8 mouse cellular contexts compared by ENCODE assay signal in the genomic region with DNA sequence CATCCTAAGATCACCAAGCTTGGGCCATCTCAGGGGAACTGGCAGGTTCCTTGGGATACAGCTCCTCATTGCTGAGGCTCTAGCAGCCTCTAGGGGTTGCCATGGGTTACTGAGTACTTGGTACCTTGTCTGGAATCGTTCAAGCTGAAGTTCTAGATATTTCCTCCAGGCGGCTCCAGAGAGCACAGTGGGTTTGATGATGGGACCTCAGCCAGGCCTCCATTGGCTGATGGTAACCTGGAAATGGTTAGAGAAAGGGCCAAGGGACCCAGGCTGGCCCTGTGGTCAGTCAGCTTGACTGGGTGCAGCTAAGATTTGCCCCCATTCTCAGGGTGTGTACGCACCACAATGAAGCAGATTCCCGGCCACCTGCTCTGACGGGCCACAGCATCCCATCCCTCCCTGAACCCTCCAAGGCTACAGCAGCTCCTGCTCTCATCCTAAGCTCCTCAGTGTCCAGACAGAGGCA.
A peak's percentile ranks its signal among the peaks of the same experiment; 100 is the strongest.
DNase-seq lines count a peak whose midpoint lies in the region; ATAC-seq and TF ChIP-seq lines count a peak whose summit lies in the region.

No protein-coding gene starts in this region.

- H3K4me2 ChIP-seq in heart, embryonic 13.5 days = no peak overlapping the region
- no peak overlapping the region for H3K4me2 ChIP-seq in kidney, embryonic 16.5 days (replicated peaks; ENCODE audit: low read depth, low read length)
- no peak overlapping the region for H3K4me2 ChIP-seq in stomach, postnatal 0 days (replicated peaks; ENCODE audit: low read depth)

- 59% methylated on average over 5 of the region's 5 CpGs for WGBS in heart, embryonic 13.5 days
- 56% methylated on average over 5 of the region's 5 CpGs for WGBS in kidney, embryonic 16.5 days
- WGBS in stomach, postnatal 0 days = 58% methylated on average over 5 of the region's 5 CpGs

- DNase-seq in CD4-positive, CD25-positive, alpha-beta regulatory T cell, adult 2 months (ENCODE audit: low read depth, low spot score) = peak; percentile 64
- peak; percentile 43 for DNase-seq in liver
- peak; percentile 62 for DNase-seq in stomach, postnatal 0 days (ENCODE audit: low spot score)

- H3K9ac ChIP-seq in heart, embryonic 13.5 days = no peak overlapping the region
- no peak overlapping the region for H3K9ac ChIP-seq in kidney, embryonic 16.5 days (replicated peaks; ENCODE audit: low read length)
- H3K9ac ChIP-seq in stomach, postnatal 0 days (ENCODE audit: low read length) = no peak overlapping the region

- no peak for TF ChIP-seq EP300 in stomach, postnatal 0 days (optimal IDR thresholded peaks at IDR 0.05)

- H3K27me3 ChIP-seq in heart, embryonic 13.5 days (replicated peaks) = no peaks in the 10 kb centered on the region
- no peaks in the 10 kb centered on the region for H3K27me3 ChIP-seq in kidney, embryonic 16.5 days (ENCODE audit: insufficient read depth, low read length)
- H3K27me3 ChIP-seq in stomach, postnatal 0 days (ENCODE audit: control insufficient read depth, insufficient read depth, low read length) = no peaks in the 10 kb centered on the region

- no peaks in the 10 kb centered on the region for H3K36me3 ChIP-seq in heart, embryonic 13.5 days
- no peaks in the 10 kb centered on the region for H3K36me3 ChIP-seq in kidney, embryonic 16.5 days (ENCODE audit: insufficient read depth, low read length)
- no peaks in the 10 kb centered on the region for H3K36me3 ChIP-seq in stomach, postnatal 0 days (ENCODE audit: control insufficient read depth, insufficient read depth, low read length)

- peak; percentile 80 for TF ChIP-seq CTCF in bone marrow macrophage, adult 2 months (IDR thresholded peaks at IDR 0.05; ENCODE audit: low read depth, low read length)
- peak; percentile 97 for TF ChIP-seq CTCF in stomach, postnatal 0 days (IDR thresholded peaks at IDR 0.05; ENCODE audit: low read depth)

- no peak overlapping the region for H3K27ac ChIP-seq in bone marrow macrophage, adult 2 months (ENCODE audit: insufficient read depth, low read depth, low read length)
- H3K27ac ChIP-seq in heart, embryonic 13.5 days (replicated peaks) = no peak overlapping the region
- no peak overlapping the region for H3K27ac ChIP-seq in kidney, embryonic 16.5 days (ENCODE audit: low read length)
- H3K27ac ChIP-seq in stomach, postnatal 0 days (replicated peaks) = no peak overlapping the region

- H3K4me1 ChIP-seq in bone marrow macrophage, adult 2 months (ENCODE audit: control insufficient read depth, insufficient read depth, low read length) = peaks cover 11% of the 10 kb centered on the region
- H3K4me1 ChIP-seq in heart, embryonic 13.5 days = peaks cover 10% of the 10 kb centered on the region
- no peaks in the 10 kb centered on the region for H3K4me1 ChIP-seq in kidney, embryonic 16.5 days (ENCODE audit: insufficient read depth, low read length)
- no peaks in the 10 kb centered on the region for H3K4me1 ChIP-seq in stomach, postnatal 0 days (replicated peaks; ENCODE audit: control insufficient read depth, insufficient read depth)

- H3K9me3 ChIP-seq in heart, embryonic 13.5 days = no peaks in the 10 kb centered on the region
- H3K9me3 ChIP-seq in kidney, embryonic 16.5 days (ENCODE audit: low read length) = no peaks in the 10 kb centered on the region
- H3K9me3 ChIP-seq in stomach, postnatal 0 days (ENCODE audit: control insufficient read depth, low read length) = no peaks in the 10 kb centered on the region

- ATAC-seq in erythroid progenitor cell, adult 5-6 weeks (replicated peaks; ENCODE audit: low FRiP score, poor library complexity, severe bottlenecking) = peak; percentile 58
- ATAC-seq in heart, embryonic 13.5 days (ENCODE audit: extremely low read depth, insufficient number of reproducible peaks, low FRiP score, low TSS enrichment) = 0 out of 2 replicates have a peak, but pooled peaks have one; percentile 57
- peak; percentile 83 for ATAC-seq in kidney, embryonic 16.5 days (ENCODE audit: low FRiP score, low TSS enrichment)
- peak; percentile 55 for ATAC-seq in monocyte, adult 5-6 weeks (replicated peaks; ENCODE audit: insufficient number of reproducible peaks, low FRiP score, low TSS enrichment, poor library complexity, severe bottlenecking)
- ATAC-seq in stomach, postnatal 0 days (ENCODE audit: low FRiP score, low TSS enrichment) = peak; percentile 90

- no peak for TF ChIP-seq POLR2A in bone marrow macrophage, adult 2 months (IDR thresholded peaks at IDR 0.05; ENCODE audit: borderline replicate concordance, low read depth, low read length)

- no peak overlapping the region for H3K4me3 ChIP-seq in bone marrow macrophage, adult 2 months (ENCODE audit: insufficient read depth, low read length)
- no peak overlapping the region for H3K4me3 ChIP-seq in heart, embryonic 13.5 days
- no peak overlapping the region for H3K4me3 ChIP-seq in kidney, embryonic 16.5 days (ENCODE audit: low read length)
- no peak overlapping the region for H3K4me3 ChIP-seq in stomach, postnatal 0 days (ENCODE audit: low read depth, low read length)
